Mouse (Mus musculus): Measurements from ENCODE around the gene Nmb.
"Not testable (repeated sequence)": the region's sequence is repeated elsewhere in the genome, so short reads cannot be mapped to it uniquely, and the experiment has no call there.

Gene Nmb

GRCm38 (mm10) chr7:80904921-80905515 is at the start of gene Nmb:
Nmb (minus strand) TSS chr7:80905076.
- DNase-seq (ENCODE audit: extremely low spot score, low spot score): peak; percentile 60

GRCm38 (mm10) chr7:80954251-80954650 is 49.4 kb upstream of the Nmb start:
- no peak for DNase-seq (ENCODE audit: extremely low spot score, low spot score)

DNA sequence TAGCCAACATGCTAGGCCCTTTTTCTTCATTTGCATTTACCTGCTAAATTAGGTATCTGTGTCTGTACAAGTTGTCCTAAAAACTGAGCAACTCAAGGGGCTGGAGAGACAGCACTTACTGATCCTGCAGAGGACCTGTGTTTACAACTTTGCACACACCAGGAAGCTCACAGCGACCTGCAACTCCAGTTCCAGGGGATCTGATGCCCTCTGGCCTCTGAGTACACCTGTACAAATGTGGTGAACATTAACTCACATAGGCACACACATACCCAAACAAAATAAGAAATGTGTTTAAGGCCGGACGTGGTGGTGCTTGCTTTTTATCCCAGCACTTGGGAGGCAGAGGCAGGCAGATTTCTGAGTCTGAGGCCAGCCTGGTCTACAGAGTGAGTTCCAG is 47.3 kb upstream of the Nmb start:
- no peak for DNase-seq (ENCODE audit: extremely low spot score, low spot score)

DNA sequence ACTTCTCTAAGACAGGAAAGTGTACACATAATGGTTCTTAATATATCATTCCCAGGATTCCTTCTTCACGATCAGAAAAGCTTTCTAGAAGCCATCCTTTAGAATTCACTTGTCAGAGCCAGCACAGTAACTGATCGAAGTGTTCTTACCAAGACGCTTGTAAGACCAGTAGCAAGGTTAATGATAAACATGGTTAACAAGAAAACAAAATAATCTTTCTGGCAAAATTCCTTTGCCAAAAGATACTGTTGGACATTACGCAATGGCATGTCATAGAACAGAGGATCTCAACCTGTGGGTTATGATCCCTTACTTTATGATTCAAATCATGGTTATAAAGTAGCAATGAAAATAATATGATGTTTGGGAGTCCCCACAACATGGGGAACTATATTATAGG is 46.6 kb upstream of the Nmb start:
- no peak for DNase-seq (ENCODE audit: extremely low spot score, low spot score)

DNA sequence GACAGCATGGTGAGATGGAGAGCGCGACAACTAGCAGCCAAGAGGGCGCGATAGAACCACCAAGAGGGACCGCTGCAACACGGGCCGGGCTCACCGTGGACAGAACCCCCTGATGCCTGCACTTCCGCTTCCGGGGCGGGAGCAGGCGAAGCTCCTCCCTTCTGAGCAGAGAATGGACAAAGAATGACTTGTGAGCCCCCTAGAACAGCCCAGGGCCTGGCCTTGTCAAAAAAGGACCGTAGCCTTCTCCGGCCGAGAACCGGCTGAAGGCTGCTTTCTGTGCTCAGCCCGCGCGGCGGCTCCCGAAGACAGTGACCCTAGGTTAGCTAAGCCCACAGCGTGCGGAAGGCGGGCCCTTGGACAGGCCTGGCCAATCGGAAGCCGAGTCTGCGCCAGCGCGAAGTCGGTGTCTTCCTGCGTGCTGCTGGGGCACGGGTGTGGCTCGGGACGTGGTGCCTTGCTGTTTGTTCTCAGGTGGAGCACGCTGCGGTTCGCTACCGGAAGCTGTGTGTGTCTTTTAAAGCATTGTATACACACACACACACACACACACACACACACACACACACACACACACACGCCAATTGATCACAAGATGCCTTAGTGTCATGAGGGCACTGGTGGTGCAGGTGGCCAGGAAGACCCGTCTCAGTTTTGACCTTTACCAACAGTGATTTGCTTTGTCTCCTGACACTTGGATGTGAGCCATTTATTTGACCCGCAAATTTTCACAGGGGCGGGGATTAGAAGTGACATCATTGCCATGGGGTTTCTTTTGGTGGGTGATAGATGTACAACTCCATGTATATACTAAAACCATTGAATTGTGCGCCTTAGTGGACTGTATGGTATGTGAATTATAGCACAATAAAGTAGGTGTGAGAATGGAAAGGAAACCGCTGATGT is 42.8 kb upstream of the Nmb start, which contains the start of gene Sec11a:
Sec11a (minus strand) TSS at position 336 of the 906 bp plus-strand sequence.
- DNase-seq (ENCODE audit: extremely low spot score, low spot score): peak; percentile 97

DNA sequence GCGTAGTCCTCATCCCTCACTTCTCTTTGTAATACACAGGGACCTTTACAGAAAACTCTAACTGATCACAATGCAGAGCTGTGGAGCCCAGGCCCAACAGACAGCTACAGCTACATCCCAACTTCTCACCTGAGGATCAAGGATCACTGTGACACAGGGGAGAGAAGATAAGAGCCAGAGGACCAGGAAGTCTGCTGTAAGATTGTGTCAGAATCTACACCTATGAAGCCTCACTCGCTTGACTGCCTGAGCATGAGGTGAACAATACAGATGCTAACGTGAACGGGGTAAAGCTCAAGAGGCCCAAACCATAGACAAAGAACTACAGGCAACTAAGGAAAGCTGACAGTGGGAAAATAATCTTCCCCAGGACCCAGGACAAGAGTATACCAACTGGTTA is 34.9 kb upstream of the Nmb start:
- DNase-seq (ENCODE audit: extremely low spot score, low spot score): no peak

- DNase-seq (ENCODE audit: extremely low spot score, low spot score): not testable (repeated sequence)
These were observed 32.4 kb upstream of the Nmb start for GRCm38 (mm10) chr7:80937304-80937666.

DNA sequence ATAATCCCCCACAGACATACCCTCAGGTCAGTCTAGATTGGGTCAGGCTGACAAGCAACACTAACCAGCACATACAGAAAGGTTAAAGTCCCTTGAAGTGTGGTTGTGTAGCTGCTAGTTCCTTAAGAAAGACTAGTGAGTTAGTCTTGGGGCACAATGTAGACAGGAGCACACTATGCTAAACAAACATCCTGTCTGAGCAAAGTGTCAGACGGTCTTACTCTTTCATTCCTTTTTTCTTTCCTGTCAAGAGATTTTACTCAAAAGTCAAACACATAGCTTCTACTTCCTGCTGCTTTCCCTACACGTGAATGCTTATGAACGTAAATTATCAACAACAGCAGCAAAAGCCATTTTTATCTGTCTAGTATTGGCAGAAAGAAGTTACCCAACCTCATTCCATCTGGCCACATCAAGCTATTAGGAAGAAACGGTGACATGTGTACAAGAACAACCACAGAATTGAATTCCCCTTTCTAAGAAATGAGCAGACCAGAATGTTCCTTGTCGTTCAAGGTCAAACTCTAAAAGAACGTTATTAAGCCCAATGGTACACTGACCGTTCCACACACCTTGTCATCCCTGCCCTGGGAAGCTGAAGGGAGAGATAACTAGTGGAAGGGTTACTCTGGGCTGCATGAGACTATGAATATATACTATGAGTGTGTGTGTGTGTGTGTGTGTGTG is 31.9 kb upstream of the Nmb start:
- not testable (repeated sequence) for DNase-seq (ENCODE audit: extremely low spot score, low spot score)

DNA sequence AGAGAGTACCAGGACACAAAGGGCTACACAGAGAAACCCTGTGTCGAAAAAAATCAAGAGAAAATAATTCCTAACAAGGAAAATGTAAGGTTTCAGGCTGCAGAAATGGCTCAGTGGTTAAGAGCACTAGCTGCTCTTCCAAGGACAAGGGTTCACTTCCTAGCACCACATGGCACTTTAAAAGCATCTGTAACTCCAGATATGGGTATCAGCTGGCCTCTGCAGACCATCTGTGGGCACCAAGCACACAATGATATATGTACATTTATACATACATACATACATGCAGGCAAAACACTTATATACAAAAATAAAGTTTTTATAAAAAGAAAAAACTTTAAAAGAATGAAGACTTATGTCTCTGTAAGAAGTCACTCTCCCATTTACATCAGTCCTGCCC is 31.0 kb upstream of the Nmb start:
- DNase-seq (ENCODE audit: extremely low spot score, low spot score): no peak

- DNase-seq (ENCODE audit: extremely low spot score, low spot score): no peak
These were observed 27.9 kb upstream of the Nmb start for GRCm38 (mm10) chr7:80932777-80933176.

DNA sequence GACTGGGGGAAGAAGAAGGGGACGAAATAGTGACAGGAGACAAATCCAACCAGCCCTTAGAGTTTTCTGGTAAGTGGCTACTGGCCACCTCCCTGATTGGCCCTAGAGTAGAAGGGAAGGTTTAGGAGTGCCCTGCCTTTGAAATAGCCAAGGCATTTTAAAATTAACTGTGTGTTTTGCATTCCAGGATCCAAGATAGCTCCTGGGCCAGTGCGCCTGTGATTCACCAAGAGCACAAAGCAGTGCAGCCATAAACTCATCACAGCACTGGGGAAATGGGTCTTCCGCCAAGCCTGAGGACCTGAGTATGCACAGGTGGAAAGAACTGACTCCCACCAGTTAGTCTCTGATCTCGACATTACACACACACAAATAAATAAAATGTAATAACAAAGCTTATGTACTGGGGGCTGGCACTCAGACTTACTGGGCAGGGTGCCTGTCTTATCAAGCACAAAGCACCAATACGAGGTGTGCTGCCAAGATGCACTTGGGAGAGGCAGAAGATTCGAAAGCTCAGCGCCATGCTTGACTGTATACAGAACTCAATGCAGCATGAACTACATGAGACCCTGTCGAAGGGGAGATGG is 26.8 kb upstream of the Nmb start:
- DNase-seq (ENCODE audit: extremely low spot score, low spot score): no peak

DNA sequence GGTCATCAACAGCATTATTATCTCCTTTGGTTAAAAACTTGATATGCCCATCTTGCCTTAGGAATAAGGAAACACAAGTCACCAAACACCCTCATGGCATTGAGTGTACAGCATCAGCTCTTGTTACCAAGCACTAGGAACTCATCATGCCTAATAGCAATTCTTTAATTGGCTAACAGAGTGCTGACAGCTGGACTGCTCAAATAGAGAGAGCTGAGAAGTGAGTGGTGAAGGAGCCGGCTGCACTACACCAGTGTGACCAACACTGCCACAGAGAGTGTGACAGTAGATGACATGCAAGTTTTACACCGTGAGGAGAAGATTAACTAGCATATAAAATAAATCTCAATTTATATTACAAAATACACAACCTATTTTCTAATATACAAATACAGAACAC is 18.3 kb upstream of the Nmb start:
- no peak for DNase-seq (ENCODE audit: extremely low spot score, low spot score)

GRCm38 (mm10) chr7:80919647-80920008 is 14.8 kb upstream of the Nmb start:
- DNase-seq (ENCODE audit: extremely low spot score, low spot score): no peak

GRCm38 (mm10) chr7:80918982-80919646 is 14.2 kb upstream of the Nmb start:
- no peak for DNase-seq (ENCODE audit: extremely low spot score, low spot score)

GRCm38 (mm10) chr7:80917916-80918465 is 13.1 kb upstream of the Nmb start:
- DNase-seq (ENCODE audit: extremely low spot score, low spot score): no peak

DNA sequence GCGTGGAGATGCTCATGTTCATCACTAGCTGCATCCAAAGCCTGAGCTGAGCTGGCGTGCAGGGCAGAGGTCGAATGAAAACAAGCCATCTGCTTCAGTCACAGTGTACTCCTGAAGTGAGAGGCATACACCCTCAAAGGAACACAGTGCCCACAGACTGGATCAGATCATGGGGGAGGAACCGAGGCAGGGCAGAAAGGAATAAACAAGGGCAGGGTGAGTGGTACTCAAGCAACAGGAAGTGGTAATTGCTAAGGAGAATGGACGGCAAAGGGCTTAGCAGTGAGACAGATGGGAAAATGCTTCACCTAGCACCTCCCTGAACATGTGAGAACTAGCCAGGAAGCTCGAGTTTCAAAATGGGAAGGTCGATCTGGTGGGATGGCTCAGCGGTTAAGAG is 7.6 kb upstream of the Nmb start:
- DNase-seq (ENCODE audit: extremely low spot score, low spot score): no peak

GRCm38 (mm10) chr7:80911053-80911452 is 6.2 kb upstream of the Nmb start:
- DNase-seq (ENCODE audit: extremely low spot score, low spot score): no peak

DNA sequence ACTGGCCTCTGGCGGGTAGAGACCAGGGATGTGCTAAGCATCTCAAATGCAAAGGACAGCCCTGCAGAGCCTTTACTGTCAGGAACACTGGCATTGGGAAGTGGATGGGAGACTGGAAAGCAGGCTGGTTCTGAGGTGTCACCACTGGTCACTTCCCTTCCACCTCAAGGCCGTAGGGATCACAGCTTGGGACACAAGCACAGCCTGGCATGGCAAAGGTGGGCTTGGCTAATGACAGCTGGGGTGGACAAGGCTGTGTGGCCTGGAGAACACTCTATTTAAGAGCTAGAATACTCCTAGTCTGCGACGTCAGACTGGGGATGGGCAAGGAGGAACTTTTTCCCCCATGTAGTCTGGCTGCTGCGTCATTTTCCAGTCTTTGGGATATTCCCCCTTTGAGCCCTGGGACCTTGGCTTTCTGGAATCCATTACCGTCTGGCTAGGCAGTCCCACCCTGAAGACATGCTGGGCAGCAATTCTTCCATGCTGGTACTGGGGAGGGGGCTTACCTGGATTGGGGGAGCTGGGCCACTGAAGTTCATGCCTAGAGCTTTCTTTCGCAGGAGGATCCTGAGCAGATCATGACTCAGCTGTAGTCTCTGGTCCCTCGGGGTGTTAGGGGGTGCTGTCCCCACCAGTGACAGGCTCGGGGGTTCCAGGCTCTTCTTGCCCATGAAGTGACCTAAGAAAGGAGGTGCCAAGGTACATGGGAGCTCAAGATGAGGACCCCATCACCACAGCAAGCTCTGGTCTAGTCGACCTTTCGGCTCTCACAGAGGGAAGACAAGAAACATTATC is 1.1 kb downstream of the Nmb start:
- no peak for DNase-seq (ENCODE audit: extremely low spot score, low spot score)

- no peak for DNase-seq (ENCODE audit: extremely low spot score, low spot score)
These were observed 3.2 kb downstream of the Nmb start for GRCm38 (mm10) chr7:80901541-80902274.

Measured in neural tube, embryonic 10.5 days (tissue).